Mouse (Mus musculus) bone marrow macrophage, adult 2 months (primary cell): ENCODE measurements around the gene Lrrc9.

Experiments used
- CTCF ChIP-seq: IDR thresholded peaks from 2 replicates; pipeline ENCODE4 v1.5.1; 2012; ENCODE audit warnings: low read depth, mild to moderate bottlenecking, low read length, moderate library complexity
- POLR2A ChIP-seq: IDR thresholded peaks from 2 replicates; pipeline ENCODE4 v1.6.1; 2012; ENCODE audit warnings: mild to moderate bottlenecking, low read depth, low read length, borderline replicate concordance

DNA sequence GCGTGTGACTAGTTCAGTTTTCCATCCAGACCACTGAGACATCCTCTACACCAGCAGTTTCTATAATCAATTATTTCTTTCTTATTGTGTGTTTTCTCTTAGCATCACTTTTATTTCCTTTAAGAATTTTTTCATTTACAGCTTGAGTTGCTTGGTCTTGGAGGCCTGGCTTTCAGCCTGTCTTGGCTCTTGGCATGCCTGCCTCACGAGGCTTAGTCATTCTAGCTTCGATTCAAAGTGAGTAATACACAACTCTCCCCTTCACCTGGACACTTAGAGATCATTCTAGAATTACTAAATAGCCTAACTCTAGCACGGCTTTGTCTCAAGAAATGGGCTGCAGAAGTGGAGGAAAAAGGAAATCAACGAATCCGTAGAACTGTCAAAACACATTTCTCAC is 92.3 kb downstream of the Lrrc9 start:
- TF ChIP-seq CTCF (no peak), POLR2A (no peak)
